Mouse (Mus musculus) urinary bladder, postnatal 25 days (tissue): ENCODE data around the gene Cfap97d1.

ENCODE experiments used
- DNase-seq: peaks from one replicate; pipeline ENCODE4 v3.0.0; 2022; ENCODE audit warnings: low spot score

The Cfap97d1 gene

DNA sequence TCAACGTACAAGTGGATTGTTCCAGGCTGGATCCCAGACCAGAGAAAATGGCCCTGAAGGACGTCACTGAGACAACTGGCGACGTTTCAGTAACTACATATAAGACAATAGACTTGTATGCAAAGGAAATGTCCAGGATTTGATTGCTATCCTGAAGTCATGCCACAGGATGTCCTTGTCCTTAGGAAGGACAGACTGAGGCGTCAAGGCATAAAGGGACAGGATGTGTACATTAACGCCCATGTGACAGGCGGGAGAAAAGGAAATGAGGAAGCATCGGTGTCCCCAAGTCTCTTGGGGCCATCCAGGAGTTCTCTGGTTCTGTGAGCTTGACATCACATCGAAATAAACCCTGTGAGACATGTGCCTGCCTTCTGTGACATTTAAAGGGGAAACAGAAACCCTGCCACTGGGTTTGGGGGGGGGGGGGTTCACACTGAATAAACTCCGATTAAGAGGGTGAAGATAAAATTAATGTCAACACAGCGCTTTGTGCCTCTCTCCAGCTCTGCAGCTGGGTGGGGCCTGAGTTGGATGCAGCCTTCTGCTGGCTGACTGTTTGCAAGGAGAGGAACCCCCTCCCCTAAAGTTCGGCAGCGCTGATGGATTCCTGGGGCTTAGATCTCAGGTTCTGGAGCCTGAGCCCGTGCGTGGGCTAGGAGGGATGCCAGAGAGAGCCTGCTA is 25.0 kb downstream of the Cfap97d1 start:
- no peak for DNase-seq

DNA sequence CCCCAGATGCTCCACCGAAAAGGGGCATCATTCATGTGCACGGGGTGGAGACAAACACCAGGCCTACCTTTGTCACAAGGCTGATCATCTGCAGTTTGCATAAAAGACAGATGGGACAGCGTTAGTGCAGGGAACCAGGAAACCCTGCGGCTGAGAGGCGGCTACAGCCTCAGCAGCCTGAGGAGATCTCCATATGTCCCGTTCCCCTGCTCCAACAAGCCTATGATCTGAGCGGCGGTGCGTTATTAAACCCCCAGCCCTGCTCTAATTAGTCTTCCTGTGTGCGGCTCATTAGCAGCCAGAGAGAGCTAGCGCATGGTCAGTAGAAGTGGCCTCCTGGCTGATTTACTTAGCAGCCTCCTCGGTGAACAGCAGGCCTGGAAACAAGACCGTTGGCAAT is 26.1 kb downstream of the Cfap97d1 start:
- no peak for DNase-seq

DNA sequence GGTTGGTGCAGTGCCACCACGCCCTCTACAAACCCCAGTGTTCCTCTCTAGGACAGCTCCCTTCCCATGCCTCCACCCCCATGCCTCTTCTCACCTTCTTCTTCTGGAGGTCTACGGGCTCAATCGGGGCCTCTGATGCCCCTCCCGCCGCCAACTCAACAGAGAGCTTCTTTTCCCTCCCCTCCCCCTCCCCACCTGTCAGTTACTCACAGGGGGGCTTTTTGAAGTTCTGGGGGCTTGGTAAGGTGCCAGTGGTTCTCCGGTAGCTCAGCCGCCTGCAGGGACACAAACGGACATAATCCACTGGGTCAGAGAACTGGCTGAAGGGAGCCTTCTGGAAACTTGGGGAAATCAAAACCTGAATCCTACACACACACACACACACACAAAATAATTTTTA is 27.4 kb downstream of the Cfap97d1 start:
- no peak for DNase-seq

DNA sequence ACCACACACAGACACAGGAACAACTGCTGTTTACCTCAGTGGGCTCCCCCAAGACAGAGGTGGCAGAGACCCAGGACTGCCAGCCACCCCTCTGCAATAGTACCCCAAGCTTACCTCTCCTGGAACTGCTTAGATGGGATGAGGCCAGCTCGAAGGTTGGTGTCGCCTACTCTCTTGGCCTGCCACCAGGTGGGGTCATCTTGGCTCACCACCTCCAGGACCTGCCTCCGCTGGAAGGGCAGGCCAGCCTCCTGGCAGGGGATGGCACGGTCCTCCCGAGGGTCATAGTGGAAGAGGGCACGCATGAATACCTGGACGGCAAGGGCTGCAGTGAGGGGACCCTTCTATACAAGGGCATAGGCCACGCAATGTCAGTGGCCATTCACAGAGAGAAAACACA is 29.1 kb downstream of the Cfap97d1 start:
- no peak for DNase-seq

DNA sequence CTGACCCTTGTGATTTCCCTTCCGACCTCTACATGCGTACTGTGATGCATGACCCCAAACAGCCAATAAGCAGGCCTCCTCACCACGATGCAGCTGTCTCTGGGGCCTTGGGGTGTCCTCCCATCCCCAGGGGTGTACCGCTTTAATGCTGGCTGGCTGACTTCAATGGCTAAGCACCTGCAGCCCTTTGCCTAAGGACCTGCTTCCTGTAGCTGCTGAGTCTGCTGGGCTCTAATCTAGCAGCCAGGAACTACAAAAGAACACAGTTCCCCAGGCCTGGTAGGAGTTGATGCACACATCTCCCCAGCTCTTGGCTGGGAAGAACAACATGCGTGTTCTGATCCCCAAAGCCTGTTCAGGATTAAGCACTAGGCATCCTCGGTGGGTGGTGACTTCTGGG is 31.4 kb downstream of the Cfap97d1 start:
- DNase-seq, result no peak

DNA sequence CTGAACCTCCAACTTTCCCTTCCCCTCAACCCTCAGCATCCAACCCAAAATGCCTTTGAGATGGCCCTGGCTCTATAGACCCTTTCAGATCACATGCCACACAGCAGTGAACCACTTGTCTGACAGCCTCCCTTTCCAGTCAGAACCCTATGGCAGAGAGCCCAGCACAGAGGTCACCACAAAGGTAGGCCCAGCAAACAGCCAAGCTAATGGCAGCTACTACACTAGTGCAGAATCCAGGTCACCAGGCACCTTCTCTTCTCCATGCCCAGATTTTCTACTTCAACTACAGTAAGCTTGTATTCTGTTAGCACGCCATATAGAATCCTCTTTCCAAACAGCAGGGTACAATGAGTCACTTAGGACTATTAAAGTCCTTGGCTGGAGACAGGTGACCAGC is 32.1 kb downstream of the Cfap97d1 start:
- DNase-seq, result no peak

DNA sequence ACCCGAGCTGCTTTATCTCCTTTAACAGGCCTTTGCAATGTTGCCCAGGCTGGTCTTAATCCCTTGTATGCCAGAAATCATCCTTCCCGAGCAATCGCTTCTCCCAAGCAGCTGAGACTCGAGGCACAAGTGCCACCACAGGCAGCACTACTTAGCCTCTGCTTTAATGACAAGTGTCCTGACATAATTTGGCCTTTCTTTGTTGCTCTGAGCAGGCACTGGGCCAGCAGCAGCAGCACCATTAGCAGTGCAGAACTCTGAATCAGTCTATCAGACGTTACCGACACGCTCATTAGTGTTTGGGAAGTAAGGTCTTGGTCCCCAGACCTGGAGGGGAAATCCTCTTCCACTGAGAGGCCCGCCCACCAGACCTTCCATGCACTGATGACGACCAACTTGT is 35.7 kb downstream of the Cfap97d1 start:
- no peak for DNase-seq

DNA sequence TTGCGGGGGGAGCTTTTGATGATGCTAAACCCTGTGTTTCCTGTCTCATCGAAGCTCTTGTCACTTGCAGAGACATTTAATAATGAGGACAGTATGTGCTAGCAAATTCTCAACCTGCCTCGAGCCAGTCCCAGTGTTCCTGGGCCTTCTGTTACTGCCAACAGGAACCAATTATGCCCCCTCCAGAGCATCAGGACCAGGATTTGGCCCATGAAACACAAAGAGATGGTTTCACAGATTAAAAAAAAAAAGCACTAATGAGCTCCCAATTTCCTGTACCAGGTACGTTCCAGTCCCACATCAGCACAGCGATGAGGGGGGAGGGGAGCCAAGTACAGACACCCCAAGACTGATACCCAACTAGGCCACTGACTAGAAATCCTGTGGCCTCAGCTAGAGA is 37.1 kb downstream of the Cfap97d1 start:
- DNase-seq, result no peak

DNA sequence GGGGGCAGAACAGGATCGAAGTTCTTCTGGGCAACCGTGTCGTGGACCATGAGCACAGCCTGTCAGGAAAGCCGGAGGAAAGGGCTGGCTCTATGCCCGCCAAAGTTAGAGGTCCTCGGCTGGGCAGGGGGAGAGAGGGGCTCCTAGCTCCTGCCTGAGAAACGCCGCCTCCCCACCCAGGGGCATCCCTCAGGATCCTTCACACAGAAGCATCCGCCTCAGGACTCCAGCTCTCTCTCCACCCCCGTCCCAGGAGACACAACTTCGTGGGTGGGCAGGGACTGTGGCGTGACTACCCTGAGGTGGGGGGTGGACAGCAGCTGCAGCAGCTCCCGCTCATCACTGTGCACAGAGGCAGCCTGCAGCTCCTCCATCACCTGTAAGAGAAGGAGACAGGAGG is 39.3 kb downstream of the Cfap97d1 start:
- no peak for DNase-seq

DNA sequence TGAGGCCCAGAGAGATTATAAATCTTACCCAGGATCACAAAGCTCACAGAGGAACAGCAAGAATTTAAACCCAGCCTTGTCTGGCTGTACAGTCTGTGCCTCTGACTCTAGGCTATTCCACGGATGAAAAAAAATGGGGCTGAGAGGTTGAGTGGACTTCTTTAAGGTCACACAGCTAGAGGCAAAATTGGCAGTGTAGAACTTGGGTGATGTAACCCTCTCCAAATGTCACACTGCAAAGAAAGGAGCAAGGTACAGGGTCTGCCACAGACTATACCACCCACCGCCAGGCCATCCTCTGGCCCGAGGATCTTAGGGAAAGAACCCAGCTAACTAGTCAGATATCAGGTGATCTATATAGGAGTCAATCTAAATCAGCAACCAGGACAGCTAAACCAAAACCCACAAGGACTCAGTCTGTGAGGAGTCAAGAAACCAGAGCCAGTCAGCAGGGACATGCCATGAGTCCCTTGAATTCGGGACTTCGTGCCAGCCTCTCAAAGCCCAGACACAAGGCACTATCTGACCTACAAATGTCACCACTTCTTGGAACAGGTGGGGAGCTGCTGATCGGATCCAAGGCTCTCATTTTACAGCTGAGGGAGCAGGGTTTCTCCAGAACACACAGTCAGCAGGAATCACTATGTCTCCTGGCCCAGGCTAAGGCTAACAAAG is 40.1 kb downstream of the Cfap97d1 start:
- no peak for DNase-seq

DNA sequence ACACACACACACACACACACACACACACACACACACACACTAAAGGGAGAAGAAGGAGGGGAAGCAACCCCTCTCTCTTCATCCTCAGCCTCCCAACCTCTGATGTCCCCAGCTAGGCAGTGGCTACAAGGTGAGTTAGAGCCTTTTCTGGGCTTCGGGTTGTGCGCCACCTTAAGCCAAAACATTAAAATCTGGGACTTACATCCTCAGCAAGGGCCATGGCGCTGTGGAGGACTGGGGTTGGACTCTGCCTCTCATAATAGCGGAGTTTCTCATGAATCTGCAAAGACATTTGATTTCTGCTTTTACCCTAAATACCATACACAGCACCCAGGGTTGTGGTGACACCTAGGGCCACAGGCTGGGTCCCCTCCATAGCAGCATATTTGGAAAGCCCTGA is 40.8 kb downstream of the Cfap97d1 start:
- no peak for DNase-seq

DNA sequence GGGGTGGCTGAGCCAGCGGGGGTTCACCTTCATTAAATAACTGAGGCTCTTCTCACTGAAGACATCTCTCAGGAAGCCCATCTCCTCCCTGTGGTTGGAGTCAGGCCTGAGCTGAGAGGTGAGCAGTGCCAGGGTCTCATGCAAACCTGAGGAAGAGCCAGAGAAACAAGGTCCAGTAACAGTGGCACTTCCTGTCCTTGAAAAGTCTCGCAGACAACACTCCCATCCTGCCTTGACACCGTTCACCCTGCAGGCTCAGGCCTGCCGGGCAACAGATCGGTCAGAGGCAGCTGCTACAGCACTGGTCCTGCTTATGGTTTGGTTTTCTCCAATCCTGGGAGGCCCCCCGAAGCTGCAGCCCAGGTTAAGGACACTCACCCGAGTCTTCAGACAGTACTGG is 41.3 kb downstream of the Cfap97d1 start:
- DNase-seq, result no peak

DNA sequence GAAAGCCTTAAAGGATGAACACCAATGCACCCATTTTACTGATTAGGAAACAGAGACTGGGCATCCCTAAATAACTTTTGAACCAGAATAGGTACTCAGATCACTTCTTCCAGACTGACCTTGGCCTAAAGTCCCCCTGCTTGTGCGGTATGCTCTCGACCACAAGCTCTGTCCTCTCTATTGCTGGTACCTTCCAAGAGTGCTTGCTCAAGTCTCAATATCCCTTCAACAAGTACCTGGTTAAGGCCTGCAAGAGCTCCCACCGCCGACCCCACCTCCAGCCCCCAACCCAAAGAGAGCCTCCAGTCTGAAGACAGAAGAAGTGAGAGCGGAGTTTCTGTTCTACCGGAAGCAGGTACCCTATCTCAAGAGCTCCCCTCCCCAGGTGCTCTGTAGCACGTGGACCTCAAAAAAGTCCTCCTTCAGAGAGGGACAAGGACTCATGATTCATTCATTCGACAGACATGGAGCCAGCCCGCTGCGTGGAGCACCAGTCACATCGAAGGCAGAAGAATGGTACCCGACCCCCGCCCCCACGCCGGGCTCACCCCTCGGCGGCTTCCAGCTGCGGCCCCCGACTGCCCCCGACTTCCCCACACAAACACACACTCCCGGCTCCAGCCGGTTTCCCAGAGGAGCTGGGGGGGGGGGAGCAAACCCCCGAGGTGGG is 42.0 kb downstream of the Cfap97d1 start:
- DNase-seq, result no peak

DNA sequence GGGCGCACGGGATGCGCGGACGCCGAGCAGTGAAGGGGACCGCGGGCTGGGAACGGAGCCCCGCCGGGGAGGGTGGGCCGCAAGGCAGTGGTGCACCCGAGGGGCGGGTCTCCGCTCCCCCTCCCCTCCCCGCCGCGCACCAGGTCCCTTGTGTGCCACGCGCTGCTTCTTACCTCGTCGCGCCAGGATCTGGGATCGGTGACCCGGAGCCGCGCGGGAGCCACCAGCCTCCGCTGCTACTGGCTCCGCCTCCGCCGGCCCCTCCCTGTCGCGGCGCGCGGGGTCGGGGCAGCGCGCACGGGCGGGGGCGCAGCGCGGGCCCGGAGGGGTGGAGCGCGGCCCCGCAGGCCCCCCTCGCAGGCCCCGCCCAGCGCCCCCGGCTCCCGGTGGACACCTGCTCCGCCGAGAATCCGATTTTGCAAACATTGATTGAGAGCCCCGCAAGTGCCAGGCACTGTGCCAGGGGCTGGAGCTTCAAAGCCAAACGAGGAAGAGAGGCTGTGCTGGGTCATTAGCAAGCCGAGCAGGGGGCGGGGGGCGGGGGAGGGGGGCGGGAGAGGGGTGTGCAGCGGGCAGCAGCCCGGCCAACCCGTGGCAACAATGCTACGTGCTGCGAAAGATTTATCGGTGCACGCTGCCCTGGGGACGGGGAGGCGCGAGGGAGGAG is 42.7 kb downstream of the Cfap97d1 start:
- peak; percentile 40 for DNase-seq

DNA sequence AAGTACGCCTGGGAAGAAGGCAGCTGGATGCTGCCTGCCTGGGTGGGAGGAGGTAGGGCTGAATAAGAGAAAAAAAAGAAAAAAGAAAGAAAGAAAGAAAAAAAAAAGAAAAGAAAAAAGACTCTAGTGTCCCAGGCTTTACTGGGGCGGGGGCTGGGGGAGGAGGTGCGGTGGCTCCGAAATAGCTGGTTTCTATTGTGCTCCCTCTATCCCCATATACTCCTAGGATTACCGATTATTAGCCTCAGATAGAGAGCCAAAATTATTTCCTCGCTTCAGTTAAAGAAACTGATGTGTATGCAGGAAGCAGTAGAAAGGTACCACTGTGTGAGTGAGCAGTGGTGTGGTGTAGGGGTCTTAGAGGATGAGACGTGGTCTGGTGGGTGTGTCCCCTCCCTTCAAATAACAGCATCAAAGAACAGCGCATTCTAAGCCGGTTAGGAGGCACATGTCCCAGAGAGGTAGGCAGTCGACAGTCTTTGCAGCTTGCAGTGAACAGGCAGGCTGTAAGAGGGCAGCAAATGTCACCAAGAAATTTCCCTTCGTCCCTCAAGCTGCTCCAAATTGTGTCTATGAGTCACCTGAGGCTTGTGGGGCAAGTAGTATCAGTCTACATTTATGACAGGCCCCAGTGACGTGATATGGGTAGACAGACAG is 43.4 kb downstream of the Cfap97d1 start:
- DNase-seq, result no peak

DNA sequence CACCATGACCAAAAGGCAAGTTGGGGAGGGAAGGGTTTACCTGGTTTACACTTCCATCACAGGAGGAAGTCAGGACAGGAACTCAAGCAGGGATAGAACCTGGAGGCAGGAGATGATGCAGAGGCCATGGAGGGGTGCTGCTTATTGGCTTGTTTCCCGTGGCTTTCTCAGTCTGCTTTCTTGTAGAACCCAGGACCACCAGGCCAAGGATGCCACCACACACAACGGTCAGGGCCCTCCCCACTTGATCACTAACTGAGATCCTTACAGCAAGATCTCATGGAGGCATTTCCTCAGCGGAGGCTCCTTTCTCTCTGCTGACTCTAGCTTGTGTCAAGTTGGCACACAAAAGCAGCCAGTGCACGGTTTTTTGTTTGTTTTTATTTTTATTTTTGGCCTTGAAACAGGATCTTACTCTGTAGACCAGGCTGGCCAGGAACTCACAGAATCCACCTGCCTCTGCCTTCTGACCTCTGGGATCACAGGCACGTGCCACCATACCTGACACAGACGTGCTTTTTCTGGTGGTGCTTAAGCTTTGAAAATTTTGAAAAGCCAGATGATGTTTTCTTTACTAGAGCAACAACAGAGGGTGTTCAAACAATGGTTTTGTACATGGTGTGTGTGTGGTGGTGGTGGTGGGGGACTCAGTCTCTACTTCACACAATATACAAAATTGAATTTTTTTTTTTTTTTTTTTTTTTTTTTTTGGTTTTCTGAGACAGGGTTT is 44.2 kb downstream of the Cfap97d1 start, which contains the start of gene Mpp3:
Mpp3 (minus strand) TSS at position 375 of the 730 bp plus-strand sequence.
- DNase-seq, result no peak

DNA sequence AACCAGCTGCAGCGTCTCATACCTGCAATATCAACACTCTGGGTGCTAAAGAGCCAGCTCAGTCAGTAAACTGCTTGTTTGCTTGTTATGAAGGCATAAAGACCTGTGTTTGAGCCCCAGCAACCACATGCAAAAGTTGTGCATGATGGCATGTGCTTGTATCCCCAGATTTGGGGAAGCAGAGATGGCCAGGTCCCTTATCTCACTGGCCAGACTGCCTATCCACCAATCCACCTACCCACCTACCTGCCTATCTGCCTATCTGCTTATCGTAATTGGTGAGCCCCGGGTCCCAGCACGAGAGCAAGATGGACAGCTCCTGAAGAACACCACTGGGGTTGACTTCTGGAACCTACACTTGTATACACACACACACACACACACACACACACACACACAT is 45.2 kb downstream of the Cfap97d1 start:
- no peak for DNase-seq

DNA sequence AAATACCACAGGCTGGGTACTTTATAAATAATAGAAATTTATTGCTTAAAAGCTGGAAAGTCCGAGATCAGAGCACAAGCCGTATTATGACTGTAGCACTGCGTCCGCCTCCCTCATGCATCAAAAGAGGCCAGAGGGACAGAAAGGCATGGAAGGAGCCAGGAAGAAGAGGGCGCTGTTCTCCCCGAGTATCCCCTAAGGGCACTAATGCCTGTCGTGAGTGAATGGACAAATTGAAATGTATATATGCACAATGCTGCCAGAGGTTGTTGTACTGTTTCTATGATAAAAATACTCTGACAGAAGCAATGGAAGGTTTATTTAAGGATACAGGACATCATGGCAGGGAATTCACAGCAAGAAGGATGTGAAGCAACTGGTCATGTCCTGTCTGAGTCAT is 45.9 kb downstream of the Cfap97d1 start:
- no peak for DNase-seq

DNA sequence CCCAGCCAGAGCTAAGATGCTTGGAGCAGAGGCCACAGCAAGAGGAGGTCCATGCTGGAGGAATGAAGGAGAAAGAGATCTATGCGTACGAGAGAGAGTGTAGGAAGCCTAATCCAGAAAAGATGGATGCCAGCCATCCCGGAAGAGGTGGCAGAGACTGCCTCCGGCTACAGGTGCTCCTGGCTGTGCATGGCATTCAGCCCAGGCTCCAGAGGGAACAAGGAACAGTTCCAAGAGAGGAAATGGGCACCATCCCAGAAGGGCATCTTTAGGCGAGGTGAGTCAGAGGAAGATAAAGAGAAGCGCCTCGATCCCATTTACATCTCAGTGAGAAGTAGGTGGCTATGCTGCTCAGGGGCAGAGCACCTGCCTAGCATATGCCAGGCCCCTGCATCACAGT is 47.1 kb downstream of the Cfap97d1 start:
- no peak for DNase-seq

DNA sequence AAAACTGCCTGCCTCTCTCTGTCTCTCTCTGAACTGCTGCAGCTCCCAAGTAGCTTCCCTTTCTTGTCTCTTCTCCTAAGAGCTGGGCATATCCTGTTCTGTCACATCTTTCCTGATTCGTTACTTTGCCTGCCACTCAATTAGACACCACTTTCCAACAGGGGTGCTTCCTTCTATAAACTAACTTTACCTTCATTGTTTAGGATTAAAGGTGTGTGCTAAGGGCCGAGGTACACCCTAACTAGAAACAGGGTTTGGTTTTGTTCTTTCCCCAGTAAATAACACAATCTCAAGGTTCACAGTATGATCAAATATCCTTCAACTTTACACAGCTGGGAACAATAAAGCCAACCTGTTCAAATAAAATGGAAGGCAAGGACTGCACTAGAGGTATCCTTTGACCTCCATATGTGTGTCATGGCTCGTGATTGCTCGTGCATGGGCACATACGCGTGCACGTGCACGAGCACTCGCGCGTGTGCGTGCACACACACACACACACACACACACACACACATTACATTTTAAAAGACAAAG is 49.0 kb downstream of the Cfap97d1 start:
- no peak for DNase-seq

DNA sequence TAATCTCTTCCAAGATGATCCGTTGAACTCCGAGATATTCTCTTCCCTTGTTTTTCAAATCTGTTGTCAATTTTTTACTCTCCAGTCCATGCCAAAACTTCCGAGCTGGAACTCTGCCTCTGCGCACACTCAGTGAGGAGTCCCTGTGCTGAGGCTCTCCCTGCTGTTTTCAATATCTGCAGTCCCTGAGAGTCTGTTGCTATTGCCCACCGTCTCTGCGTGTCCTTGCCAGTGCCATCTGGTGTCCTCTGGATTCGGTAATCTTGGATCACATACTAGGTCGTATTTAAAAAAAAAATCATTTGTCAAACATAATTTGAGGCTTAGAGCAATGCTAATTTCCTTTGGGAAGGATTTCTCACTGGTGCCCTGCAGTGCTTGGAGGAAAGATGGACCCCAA is 50.8 kb downstream of the Cfap97d1 start:
- DNase-seq, result no peak
